Mouse (Mus musculus): ENCODE data around the gene Kitl. TPM values are rescaled to one million over a fixed set of nuclear protein-coding genes. Genes with fewer than 3 reads are reported as not detected.
A peak's percentile ranks its signal among the peaks of the same experiment; 100 is the strongest.

Kitl gene
- polyA plus RNA-seq, 1 experiment from 2014 or later = 15.6 TPM

- no peak overlapping the region for H3K4me3 ChIP-seq
- H3K9me3 ChIP-seq = no peaks in the 10 kb centered on the region
- DNase-seq (ENCODE audit: extremely low spot score, low spot score) = no peak
- 85% methylated on average over 3 of the region's 3 CpGs for WGBS
- H3K27ac ChIP-seq = no peak overlapping the region
- H3K27me3 ChIP-seq (ENCODE audit: poor library complexity, severe bottlenecking) = peaks cover 38% of the 10 kb centered on the region
- H3K4me1 ChIP-seq = peaks cover 25% of the 10 kb centered on the region
- H3K36me3 ChIP-seq (replicated peaks) = no peaks in the 10 kb centered on the region
Measured at GRCm38 (mm10) chr10:100032566-100032965, 17.1 kb downstream of the Kitl start.

GRCm38 (mm10) chr10:100036021-100036420 lies 20.6 kb downstream of the Kitl start:
- Histone ChIP-seq H3K36me3 (replicated peaks) (no peaks in the 10 kb centered on the region), H3K4me1 (peaks cover 56% of the 10 kb centered on the region), H3K27ac (no peak overlapping the region), H3K9me3 (no peaks in the 10 kb centered on the region), H3K4me3 (no peak overlapping the region), H3K27me3 (ENCODE audit: poor library complexity, severe bottlenecking) (peaks cover 21% of the 10 kb centered on the region)
- WGBS = 66% methylated on average over 4 of the region's 4 CpGs
- DNase-seq (ENCODE audit: extremely low spot score, low spot score) = no peak

- WGBS = 73% methylated on average over 12 of the region's 12 CpGs
- H3K27ac ChIP-seq = peak overlapping the region; percentile 30; the same call in 1 of the 2 replicates
- H3K36me3 ChIP-seq (replicated peaks) = no peaks in the 10 kb centered on the region
- peaks cover 6% of the 10 kb centered on the region for H3K27me3 ChIP-seq (ENCODE audit: poor library complexity, severe bottlenecking)
- no peaks in the 10 kb centered on the region for H3K9me3 ChIP-seq
- DNase-seq (ENCODE audit: extremely low spot score, low spot score) = no peak
- peaks cover 44% of the 10 kb centered on the region for H3K4me1 ChIP-seq
- H3K4me3 ChIP-seq = no peak overlapping the region
Measured at GRCm38 (mm10) chr10:100038342-100038898, 23.0 kb downstream of the Kitl start.

GRCm38 (mm10) chr10:100038994-100039393 lies 23.6 kb downstream of the Kitl start:
- no peak overlapping the region for H3K4me3 ChIP-seq
- H3K27ac ChIP-seq = no peak overlapping the region
- no peaks in the 10 kb centered on the region for H3K36me3 ChIP-seq (replicated peaks)
- H3K9me3 ChIP-seq = no peaks in the 10 kb centered on the region
- DNase-seq (ENCODE audit: extremely low spot score, low spot score) = no peak
- WGBS = 92% methylated on average over 8 of the region's 8 CpGs
- peaks cover 44% of the 10 kb centered on the region for H3K4me1 ChIP-seq
- H3K27me3 ChIP-seq (ENCODE audit: poor library complexity, severe bottlenecking) = peaks cover 5% of the 10 kb centered on the region

GRCm38 (mm10) chr10:100043748-100044147 lies 28.3 kb downstream of the Kitl start:
- WGBS = 89% methylated on average over 5 of the region's 5 CpGs
- no peaks in the 10 kb centered on the region; the same call in 1 of the 2 replicates for H3K27me3 ChIP-seq (ENCODE audit: poor library complexity, severe bottlenecking)
- no peak for DNase-seq (ENCODE audit: extremely low spot score, low spot score)
- no peak overlapping the region for H3K4me3 ChIP-seq
- H3K9me3 ChIP-seq = no peaks in the 10 kb centered on the region
- peaks cover 23% of the 10 kb centered on the region for H3K4me1 ChIP-seq
- H3K27ac ChIP-seq = no peak overlapping the region
- no peaks in the 10 kb centered on the region for H3K36me3 ChIP-seq (replicated peaks)

- H3K9me3 ChIP-seq = no peaks in the 10 kb centered on the region
- 90% methylated on average over 6 of the region's 6 CpGs for WGBS
- peaks cover 19% of the 10 kb centered on the region for H3K4me1 ChIP-seq
- no peak for DNase-seq (ENCODE audit: extremely low spot score, low spot score)
- H3K36me3 ChIP-seq (replicated peaks) = no peaks in the 10 kb centered on the region
- H3K27me3 ChIP-seq (ENCODE audit: poor library complexity, severe bottlenecking) = no peaks in the 10 kb centered on the region; the same call in 1 of the 2 replicates
- no peak overlapping the region for H3K27ac ChIP-seq
- H3K4me3 ChIP-seq = no peak overlapping the region
Measured at GRCm38 (mm10) chr10:100044153-100044552, 28.7 kb downstream of the Kitl start.

GRCm38 (mm10) chr10:100051146-100051783 lies 35.8 kb downstream of the Kitl start:
- no peak overlapping the region for H3K4me3 ChIP-seq
- no peaks in the 10 kb centered on the region for H3K27me3 ChIP-seq (ENCODE audit: poor library complexity, severe bottlenecking)
- no peak for DNase-seq (ENCODE audit: extremely low spot score, low spot score)
- H3K36me3 ChIP-seq (replicated peaks) = no peaks in the 10 kb centered on the region
- H3K27ac ChIP-seq = no peak overlapping the region
- peaks cover 11% of the 10 kb centered on the region for H3K4me1 ChIP-seq
- 42% methylated on average over 10 of the region's 10 CpGs for WGBS
- no peaks in the 10 kb centered on the region for H3K9me3 ChIP-seq

GRCm38 (mm10) chr10:100052404-100052803 lies 37.0 kb downstream of the Kitl start:
- no peak overlapping the region for H3K27ac ChIP-seq
- no peaks in the 10 kb centered on the region for H3K36me3 ChIP-seq (replicated peaks)
- WGBS = 94% methylated on average over 4 of the region's 4 CpGs
- DNase-seq (ENCODE audit: extremely low spot score, low spot score) = no peak
- no peak overlapping the region for H3K4me3 ChIP-seq
- H3K27me3 ChIP-seq (ENCODE audit: poor library complexity, severe bottlenecking) = no peaks in the 10 kb centered on the region
- no peaks in the 10 kb centered on the region for H3K9me3 ChIP-seq
- peaks cover 11% of the 10 kb centered on the region for H3K4me1 ChIP-seq

GRCm38 (mm10) chr10:100052911-100053310 lies 37.5 kb downstream of the Kitl start:
- Histone ChIP-seq H3K9me3 (no peaks in the 10 kb centered on the region), H3K36me3 (replicated peaks) (no peaks in the 10 kb centered on the region), H3K4me3 (no peak overlapping the region), H3K27ac (no peak overlapping the region), H3K4me1 (peaks cover 11% of the 10 kb centered on the region), H3K27me3 (ENCODE audit: poor library complexity, severe bottlenecking) (no peaks in the 10 kb centered on the region)
- 89% methylated on average over 4 of the region's 4 CpGs for WGBS
- DNase-seq (ENCODE audit: extremely low spot score, low spot score) = no peak

- Histone ChIP-seq H3K27me3 (ENCODE audit: poor library complexity, severe bottlenecking) (no peaks in the 10 kb centered on the region), H3K4me3 (no peak overlapping the region), H3K36me3 (replicated peaks) (no peaks in the 10 kb centered on the region), H3K4me1 (peaks cover 11% of the 10 kb centered on the region), H3K27ac (no peak overlapping the region), H3K9me3 (no peaks in the 10 kb centered on the region)
- WGBS = 94% methylated on average over 3 of the region's 3 CpGs
- DNase-seq (ENCODE audit: extremely low spot score, low spot score) = no peak
Measured at GRCm38 (mm10) chr10:100054006-100054405, 38.6 kb downstream of the Kitl start.

- H3K27me3 ChIP-seq (ENCODE audit: poor library complexity, severe bottlenecking) = no peaks in the 10 kb centered on the region
- WGBS = 91% methylated on average over 2 of the region's 2 CpGs
- peaks cover 11% of the 10 kb centered on the region for H3K4me1 ChIP-seq
- H3K4me3 ChIP-seq = no peak overlapping the region
- no peak overlapping the region for H3K27ac ChIP-seq
- DNase-seq (ENCODE audit: extremely low spot score, low spot score) = no peak
- no peaks in the 10 kb centered on the region for H3K36me3 ChIP-seq (replicated peaks)
- H3K9me3 ChIP-seq = no peaks in the 10 kb centered on the region
Measured at GRCm38 (mm10) chr10:100055082-100055481, 39.7 kb downstream of the Kitl start.

GRCm38 (mm10) chr10:100057106-100057623 lies 41.7 kb downstream of the Kitl start:
- H3K27me3 ChIP-seq (ENCODE audit: poor library complexity, severe bottlenecking) = no peaks in the 10 kb centered on the region
- WGBS = 80% methylated on average over 1 of the region's 1 CpGs
- H3K27ac ChIP-seq = no peak overlapping the region
- H3K9me3 ChIP-seq = no peaks in the 10 kb centered on the region
- H3K36me3 ChIP-seq (replicated peaks) = no peaks in the 10 kb centered on the region
- no peak overlapping the region for H3K4me3 ChIP-seq
- H3K4me1 ChIP-seq = no peaks in the 10 kb centered on the region
- no peak for DNase-seq (ENCODE audit: extremely low spot score, low spot score)

- H3K36me3 ChIP-seq (replicated peaks) = no peaks in the 10 kb centered on the region
- no peak overlapping the region for H3K4me3 ChIP-seq
- H3K27ac ChIP-seq = no peak overlapping the region
- no peak for DNase-seq (ENCODE audit: extremely low spot score, low spot score)
- H3K4me1 ChIP-seq = no peaks in the 10 kb centered on the region
- no peaks in the 10 kb centered on the region for H3K9me3 ChIP-seq
- WGBS = 86% methylated on average over 4 of the region's 4 CpGs
- H3K27me3 ChIP-seq (ENCODE audit: poor library complexity, severe bottlenecking) = peaks cover 8% of the 10 kb centered on the region
Measured at GRCm38 (mm10) chr10:100059356-100059755, 43.9 kb downstream of the Kitl start.

All from forebrain, embryonic 10.5 days (tissue).